28 mouse cellular contexts compared by ENCODE assay signal in the genomic region with DNA sequence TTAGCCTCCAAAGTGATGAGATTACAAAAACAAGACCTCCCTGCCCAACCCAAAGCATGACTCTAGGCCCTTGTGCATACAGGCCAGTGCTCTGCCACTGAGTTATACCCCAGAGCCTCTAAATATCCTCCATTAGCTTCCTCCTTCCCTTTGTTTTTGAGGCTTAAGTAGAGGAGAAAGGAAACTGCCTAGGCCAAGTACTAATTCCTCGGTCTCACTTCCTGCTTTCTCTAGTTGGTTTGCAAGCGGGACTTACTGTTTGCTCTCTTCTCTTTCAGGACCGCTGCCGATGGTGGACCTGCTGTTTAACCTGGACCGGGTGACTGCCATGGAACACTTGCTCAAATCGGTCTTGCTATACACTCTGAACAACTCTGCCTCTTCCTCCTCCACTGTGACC. TPM values are rescaled to one million over a fixed set of nuclear protein-coding genes. Genes with fewer than 3 reads are reported as not detected.
DNase-seq lines count a peak whose midpoint lies in the region; ATAC-seq and TF ChIP-seq lines count a peak whose summit lies in the region.
"Had no signal": no experiment of that assay in that cellular context is flagged by ENCODE, and none has a peak within 500 bp of the region (broad histone marks: within the 10 kb centered on the region; RNA-seq: fewer than 3 reads in every experiment).

No protein-coding gene starts in this region.

- ATAC-seq in granulocyte monocyte progenitor cell, adult 5-6 weeks (replicated peaks; ENCODE audit: poor library complexity, severe bottlenecking), result peak; percentile 59
- peak; percentile 66 for ATAC-seq in megakaryocyte, adult 5-6 weeks (ENCODE audit: poor library complexity, severe bottlenecking)
- ATAC-seq in neural tube, embryonic 15.5 days (ENCODE audit: low FRiP score), result no peak
- ATAC-seq: activated CD4-positive, CD25-positive, alpha-beta regulatory T cell, adult 4 months; CD4-positive, CD25-positive, alpha-beta regulatory T cell, adult 4 months; Patski had no signal

- intact Hi-C loops in heart, postnatal 25 days (cut with DNase I), result no loop called here

- no peak for DNase-seq in heart, postnatal 25 days (ENCODE audit: low spot score)
- no peak for DNase-seq in cerebellum, adult 11 months
- DNase-seq in ovary, postnatal 14 days (ENCODE audit: low spot score), result no peak
- DNase-seq: adrenal gland, adult 2 months; adrenal gland, adult 8-10 months; adrenal gland, postnatal 10 days; adrenal gland, postnatal 14 days; adrenal gland, postnatal 25 days; adrenal gland, postnatal 36 days; B cell, adult 2 months; cerebellum, adult 11-12 months; cerebellum, adult 18-20 months; cerebellum, adult 2 months had no signal

- H3K4me3 ChIP-seq in bone marrow macrophage, adult 2 months (ENCODE audit: insufficient read depth, low read length), result no peak overlapping the region
- H3K4me3 ChIP-seq in macrophage (ENCODE audit: inconsistent target), result no peak overlapping the region
- H3K4me3 ChIP-seq in neural tube, embryonic 15.5 days (replicated peaks), result no peak overlapping the region

- H3K4me1 ChIP-seq in bone marrow macrophage, adult 2 months (ENCODE audit: control insufficient read depth, insufficient read depth, low read length), result peaks cover 17% of the 10 kb centered on the region
- peaks cover 4% of the 10 kb centered on the region for H3K4me1 ChIP-seq in neural tube, embryonic 15.5 days

- no peak for TF ChIP-seq CTCF in bone marrow macrophage, adult 2 months (IDR thresholded peaks at IDR 0.05; ENCODE audit: low read depth, low read length)

- H3K9ac ChIP-seq in neural tube, embryonic 15.5 days (replicated peaks), result no peak overlapping the region

- H3K4me2 ChIP-seq in neural tube, embryonic 15.5 days, result no peak overlapping the region

- WGBS in macrophage (ENCODE audit: missing documents), result 53% methylated on average over 6 of the region's 6 CpGs
- 97% methylated on average over 6 of the region's 6 CpGs for WGBS in neural tube, embryonic 15.5 days

- H3K27me3 ChIP-seq in neural tube, embryonic 15.5 days (replicated peaks), result no peaks in the 10 kb centered on the region

- no peaks in the 10 kb centered on the region for H3K79me2 ChIP-seq in macrophage (ENCODE audit: inconsistent target)

- peak overlapping the region; percentile 58 for H3K27ac ChIP-seq in bone marrow macrophage, adult 2 months (ENCODE audit: insufficient read depth, low read depth, low read length)
- H3K27ac ChIP-seq in macrophage, result 0 out of 2 replicates have a peak overlapping the region, but pooled peaks have one; percentile 5
- no peak overlapping the region for H3K27ac ChIP-seq in neural tube, embryonic 15.5 days (replicated peaks)

- TF ChIP-seq POLR2A in bone marrow macrophage, adult 2 months (IDR thresholded peaks at IDR 0.05; ENCODE audit: borderline replicate concordance, low read depth, low read length), result no peak

- no peaks in the 10 kb centered on the region for H3K36me3 ChIP-seq in macrophage (ENCODE audit: inconsistent target)
- H3K36me3 ChIP-seq in neural tube, embryonic 15.5 days, result no peaks in the 10 kb centered on the region
- H3K36me3 ChIP-seq: G1E had no signal

- H3K9me3 ChIP-seq in neural tube, embryonic 15.5 days (replicated peaks), result no peaks in the 10 kb centered on the region
- H3K9me3 ChIP-seq: G1E had no signal

RNA-seq across cellular contexts. Expression of a gene that starts 5.5 kb away (rescaled TPM):
- 1.5 and 1.8 TPM in 2 replicates for polyA plus RNA-seq in bone marrow macrophage, adult 2 months (2012; ENCODE audit: insufficient read depth, insufficient read length, missing spikeins)
- total RNA-seq in granulocyte monocyte progenitor cell, adult 5-6 weeks (2014; fragmentation: Nextera tagmentation), result 1.1 and 1.2 TPM in 2 replicates
- total RNA-seq in granulocyte monocyte progenitor cell, adult 5-6 weeks (2017), result 0.39 and 0.57 TPM in 2 replicates
- 1 to 10 TPM in 16 of 26 experiments, under 1 TPM in 4, not detected in 6; 0.38 to 4.0 (median 1.7) TPM for total RNA-seq in macrophage (2018; cell fraction: chromatin; rRNA removed)
- 1 to 10 TPM in 16 of 26 experiments, under 1 TPM in 10; 0.14 to 2.0 (median 1.2) TPM for total RNA-seq in macrophage (2018; cell fraction: cytosol; rRNA removed)
- 1 to 10 TPM in 17 of 26 experiments, under 1 TPM in 7, not detected in 2; 0.35 to 5.9 (median 2.2) TPM for total RNA-seq in macrophage (2018; cell fraction: nucleus; rRNA removed)
- polyA plus RNA-seq in macrophage (2018), result 1.1 to 2.2 TPM (median 1.7 TPM) in 3 replicates
- total RNA-seq in megakaryocyte, adult 5-6 weeks (2015), result 0.54 and 1.6 TPM in 2 replicates
- 2.5 and 5.7 TPM in 2 replicates for total RNA-seq in megakaryocyte, adult 5-6 weeks (2017)
- under 1 TPM; 0.22 to 0.68 TPM for total RNA-seq in heart, postnatal 25 days (2021)
- polyA plus RNA-seq in neural tube, embryonic 15.5 days (2015; fragmentation: Nextera tagmentation; extraction: Ambion mirVana), result 2.4 and 2.9 TPM in 2 replicates
- polyA plus RNA-seq: CD4-positive, CD25-positive, alpha-beta regulatory T cell, adult 4 months had no signal

RNA-seq across cellular contexts. Expression of a gene that starts 5.7 kb away (rescaled TPM):
- polyA plus RNA-seq in bone marrow macrophage, adult 2 months (2012; ENCODE audit: insufficient read depth, insufficient read length, missing spikeins), result 192 and 202 TPM in 2 replicates
- total RNA-seq in granulocyte monocyte progenitor cell, adult 5-6 weeks (2014; fragmentation: Nextera tagmentation), result 221 and 287 TPM in 2 replicates
- 66.7 and 91.9 TPM in 2 replicates for total RNA-seq in granulocyte monocyte progenitor cell, adult 5-6 weeks (2017)
- 10 to 100 TPM in 14 of 26 experiments, 1 to 10 TPM in 12; 1.7 to 48.3 (median 10.1) TPM for total RNA-seq in macrophage (2018; cell fraction: chromatin; rRNA removed)
- total RNA-seq in macrophage (2018; cell fraction: cytosol; rRNA removed), result 100 to 1,000 TPM; 192 to 345 (median 261) TPM
- 10 to 100 TPM; 13.2 to 80.0 (median 43.3) TPM for total RNA-seq in macrophage (2018; cell fraction: nucleus; rRNA removed)
- polyA plus RNA-seq in macrophage (2018), result 63.1 to 230 TPM (median 195 TPM) in 3 replicates
- total RNA-seq in megakaryocyte, adult 5-6 weeks (2015), result 163 and 181 TPM in 2 replicates
- total RNA-seq in megakaryocyte, adult 5-6 weeks (2017), result 53.2 and 54.8 TPM in 2 replicates
- total RNA-seq in heart, postnatal 25 days (2021), result 1,000 to 10,000 TPM; 2,761 to 2,992 TPM
- polyA plus RNA-seq in neural tube, embryonic 15.5 days (2015; fragmentation: Nextera tagmentation; extraction: Ambion mirVana), result 796 and 911 TPM in 2 replicates

RNA-seq across cellular contexts. Expression of a gene that starts 13.4 kb away (rescaled TPM):
- not detected in 2 replicates for polyA plus RNA-seq in bone marrow macrophage, adult 2 months (2012; ENCODE audit: insufficient read depth, insufficient read length, missing spikeins)
- total RNA-seq in granulocyte monocyte progenitor cell, adult 5-6 weeks (2014; fragmentation: Nextera tagmentation), result not detected in 2 replicates
- not detected in 2 replicates for total RNA-seq in granulocyte monocyte progenitor cell, adult 5-6 weeks (2017)
- not detected for total RNA-seq in macrophage (2018; cell fraction: chromatin; rRNA removed)
- total RNA-seq in macrophage (2018; cell fraction: cytosol; rRNA removed), result not detected
- not detected for total RNA-seq in macrophage (2018; cell fraction: nucleus; rRNA removed)
- not detected in 3 replicates for polyA plus RNA-seq in macrophage (2018)
- not detected in 2 replicates for total RNA-seq in megakaryocyte, adult 5-6 weeks (2015)
- not detected in 2 replicates for total RNA-seq in megakaryocyte, adult 5-6 weeks (2017)
- total RNA-seq in heart, postnatal 25 days (2021), result not detected
- polyA plus RNA-seq in neural tube, embryonic 15.5 days (2015; fragmentation: Nextera tagmentation; extraction: Ambion mirVana), result 0.51 TPM in 1 of 2 replicates, not detected in the other
- total RNA-seq: adrenal gland, adult 18-20 months; adrenal gland, adult 2 months; adrenal gland, adult 8-10 months; adrenal gland, postnatal 25 days; adrenal gland, postnatal 36 days; CH12.LX; ES-E14; G1E; MEL had no signal
- polyA plus RNA-seq: activated CD4-positive, CD25-positive, alpha-beta regulatory T cell, adult 4 months; adrenal gland, adult 2 months; brain, embryonic 14.5 days; C2C12; cerebellum, adult 2 months; G1E had no signal

RNA-seq across cellular contexts. Expression of a gene that starts 20.6 kb away (rescaled TPM):
- not detected in 2 replicates for polyA plus RNA-seq in bone marrow macrophage, adult 2 months (2012; ENCODE audit: insufficient read depth, insufficient read length, missing spikeins)
- not detected in 2 replicates for total RNA-seq in granulocyte monocyte progenitor cell, adult 5-6 weeks (2014; fragmentation: Nextera tagmentation)
- not detected in 2 replicates for total RNA-seq in granulocyte monocyte progenitor cell, adult 5-6 weeks (2017)
- total RNA-seq in macrophage (2018; cell fraction: chromatin; rRNA removed), result not detected
- total RNA-seq in macrophage (2018; cell fraction: cytosol; rRNA removed), result not detected
- not detected for total RNA-seq in macrophage (2018; cell fraction: nucleus; rRNA removed)
- polyA plus RNA-seq in macrophage (2018), result not detected in 3 replicates
- total RNA-seq in megakaryocyte, adult 5-6 weeks (2015), result not detected in 2 replicates
- total RNA-seq in megakaryocyte, adult 5-6 weeks (2017), result 0.11 TPM in 1 of 2 replicates, not detected in the other
- total RNA-seq in heart, postnatal 25 days (2021), result not detected
- polyA plus RNA-seq in neural tube, embryonic 15.5 days (2015; fragmentation: Nextera tagmentation; extraction: Ambion mirVana), result 0.13 TPM in 1 of 2 replicates, not detected in the other
- total RNA-seq: adrenal gland, adult 2 months; adrenal gland, postnatal 14 days; CH12.LX; ES-E14; G1E; MEL had no signal
- polyA plus RNA-seq: adrenal gland, adult 2 months; brain, embryonic 14.5 days; C2C12; CD4-positive, CD25-positive, alpha-beta regulatory T cell, adult 4 months; cerebellum, adult 2 months; G1E; Patski had no signal

RNA-seq across cellular contexts. Expression of a gene that starts 20.7 kb away (rescaled TPM):
- 0.17 TPM in 1 of 2 replicates, not detected in the other for polyA plus RNA-seq in bone marrow macrophage, adult 2 months (2012; ENCODE audit: insufficient read depth, insufficient read length, missing spikeins)
- 0.30 TPM in 1 of 2 replicates, not detected in the other for total RNA-seq in granulocyte monocyte progenitor cell, adult 5-6 weeks (2014; fragmentation: Nextera tagmentation)
- not detected in 2 replicates for total RNA-seq in granulocyte monocyte progenitor cell, adult 5-6 weeks (2017)
- not detected for total RNA-seq in macrophage (2018; cell fraction: chromatin; rRNA removed)
- under 1 TPM in 1 of 26 experiments, not detected in 25; 0.06 TPM for total RNA-seq in macrophage (2018; cell fraction: cytosol; rRNA removed)
- total RNA-seq in macrophage (2018; cell fraction: nucleus; rRNA removed), result not detected
- not detected in 3 replicates for polyA plus RNA-seq in macrophage (2018)
- total RNA-seq in megakaryocyte, adult 5-6 weeks (2015), result 0.05 and 0.13 TPM in 2 replicates
- total RNA-seq in megakaryocyte, adult 5-6 weeks (2017), result 0.07 and 4.5 TPM in 2 replicates
- total RNA-seq in heart, postnatal 25 days (2021), result under 1 TPM; 0.49 to 0.59 TPM
- polyA plus RNA-seq in neural tube, embryonic 15.5 days (2015; fragmentation: Nextera tagmentation; extraction: Ambion mirVana), result 3.4 and 4.1 TPM in 2 replicates
- total RNA-seq: CH12.LX, MEL had no signal
- polyA plus RNA-seq: CD4-positive, CD25-positive, alpha-beta regulatory T cell, adult 4 months; G1E; Patski had no signal

Comparison
In these comparisons a context has a peak if more than half of its experiments do, and no peak if none do; other contexts are left out.
1. RNA of a gene that starts 5.7 kb away (total RNA-seq): 2,761 to 2,992 TPM in heart, postnatal 25 days; 66.7 to 287 TPM in granulocyte monocyte progenitor cell, adult 5-6 weeks and 53.2 to 181 TPM in megakaryocyte, adult 5-6 weeks; every median in the first group is over 4 times any median in the second.